Mouse (Mus musculus) MEL (cell line): ENCODE results near the gene Tiam1. TPM values are rescaled to one million over a fixed set of nuclear protein-coding genes. Genes with fewer than 3 reads are reported as not detected.

ENCODE experiments used
- DNase-seq: peaks from one replicate; pipeline ENCODE4 v3.0.0; 2011; ENCODE audit warnings: low read depth, low spot score
- H3K27ac ChIP-seq: 2 replicates; pipeline ENCODE4 v1.5.1; 2012; ENCODE audit warnings: low read depth, mild to moderate bottlenecking, control low read depth, low read length, moderate library complexity; ENCODE audit not compliant: control insufficient read depth
- H3K27me3 ChIP-seq, 2 experiments: fragments of 150-350 bp in 1 of 2; sonication (generic) in 1 of 2; 2 replicates each; pipeline ENCODE4 v1.6.1; 2012; ENCODE audit warnings: low read length in 2 of 2, mild to moderate bottlenecking in 2 of 2, improper control_type of control experiment in 1 of 2, moderate library complexity in 1 of 2; ENCODE audit not compliant: insufficient read depth in 2 of 2, control insufficient read depth in 1 of 2
- H3K36me3 ChIP-seq, 2 experiments: 2 replicates each; pipeline ENCODE4 v1.6.1; 2012 to 2014; ENCODE audit warnings: low read length in 2 of 2, improper control_type of control experiment in 1 of 2, inconsistent platforms in 1 of 2, mild to moderate bottlenecking in 1 of 2; ENCODE audit not compliant: insufficient read depth in 2 of 2, control insufficient read depth in 1 of 2
- H3K4me1 ChIP-seq, 2 experiments: fragments of 150-350 bp in 1 of 2; sonication (generic) in 1 of 2; 2 replicates each; pipeline ENCODE4 v1.6.1; 2012; ENCODE audit warnings: low read length in 2 of 2, improper control_type of control experiment in 1 of 2, mild to moderate bottlenecking in 1 of 2; ENCODE audit not compliant: insufficient read depth in 2 of 2, control insufficient read depth in 1 of 2
- H3K4me3 ChIP-seq, 2 experiments: fragments of 150-350 bp in 1 of 2; sonication (generic) in 1 of 2; 2 replicates each; pipeline ENCODE4 v1.5.1; 2012; ENCODE audit warnings: low read depth in 2 of 2, low read length in 2 of 2, mild to moderate bottlenecking in 2 of 2, moderate library complexity in 2 of 2, control low read depth in 1 of 2, improper control_type of control experiment in 1 of 2; ENCODE audit not compliant: control insufficient read depth in 1 of 2, insufficient read depth in 1 of 2
- H3K79me2 ChIP-seq: 2 replicates; pipeline ENCODE4 v1.6.1; 2012; ENCODE audit warnings: mild to moderate bottlenecking, low read length, moderate library complexity; ENCODE audit not compliant: control insufficient read depth, poor library complexity, insufficient read depth
- H3K9ac ChIP-seq: 2 replicates; pipeline ENCODE4 v1.6.1; 2012; ENCODE audit warnings: low read depth, mild to moderate bottlenecking, control low read depth, low read length, moderate library complexity; ENCODE audit not compliant: control insufficient read depth, poor library complexity, severe bottlenecking
- H3K9me3 ChIP-seq: fragments of 150-350 bp; sonication (generic); replicated peaks from 2 replicates; pipeline ENCODE4 v1.6.1; 2012; ENCODE audit warnings: mild to moderate bottlenecking, low read length, improper control_type of control experiment, moderate library complexity; ENCODE audit not compliant: insufficient read depth
- BHLHE40 ChIP-seq: IDR thresholded peaks from 2 replicates; pipeline ENCODE4 v1.6.1; 2012; ENCODE audit warnings: low read depth, mild to moderate bottlenecking, inconsistent platforms, low read length, improper control_type of control experiment, borderline replicate concordance
- CHD1 ChIP-seq: IDR thresholded peaks from 2 replicates; pipeline ENCODE4 v1.6.1; 2012; ENCODE audit warnings: low read depth, mild to moderate bottlenecking, inconsistent platforms, low read length, improper control_type of control experiment
- CTCF ChIP-seq, 3 experiments: IDR thresholded peaks in 2 of 3; conservative IDR thresholded peaks in 1 of 3; 2 replicates each; pipeline ENCODE4 v1.5.1; 2011 to 2012; ENCODE audit warnings: low read length in 3 of 3, low read depth in 2 of 3, mild to moderate bottlenecking in 2 of 3, improper control_type of control experiment in 1 of 3, inconsistent platforms in 1 of 3, mixed read lengths in 1 of 3, moderate library complexity in 1 of 3; ENCODE audit not compliant: control insufficient read depth in 1 of 3, insufficient read depth in 1 of 3, poor library complexity in 1 of 3, severe bottlenecking in 1 of 3
- EP300 ChIP-seq, 2 experiments: IDR thresholded peaks; 2 replicates each; pipeline ENCODE4 v1.6.1; 2011; ENCODE audit warnings: improper control_type of control experiment in 2 of 2, low read length in 2 of 2, low read depth in 1 of 2, mild to moderate bottlenecking in 1 of 2
- GATA1 ChIP-seq: IDR thresholded peaks from 2 replicates; pipeline ENCODE4 v1.6.1; 2011; ENCODE audit warnings: low read depth, low read length, improper control_type of control experiment
- JUND ChIP-seq: IDR thresholded peaks from 2 replicates; pipeline ENCODE4 v1.6.1; 2011; ENCODE audit warnings: low read depth, mild to moderate bottlenecking, improper control_type of control experiment, low read length
- MAFK ChIP-seq: IDR thresholded peaks from 2 replicates; pipeline ENCODE4 v1.6.1; 2011; ENCODE audit warnings: low read depth, mild to moderate bottlenecking, low read length, improper control_type of control experiment, borderline replicate concordance
- MEF2A ChIP-seq: IDR thresholded peaks from 2 replicates; pipeline ENCODE4 v1.6.1; 2014; ENCODE audit warnings: low read depth, mild to moderate bottlenecking, inconsistent platforms, low read length, improper control_type of control experiment; ENCODE audit not compliant: poor library complexity, insufficient replicate concordance, severe bottlenecking; ENCODE audit errors: extremely low read depth
- MYB ChIP-seq: IDR thresholded peaks from 2 replicates; pipeline ENCODE4 v1.6.1; 2011; ENCODE audit warnings: mild to moderate bottlenecking, low read depth, low read length, improper control_type of control experiment
- NRF1 ChIP-seq: IDR thresholded peaks from 2 replicates; pipeline ENCODE4 v1.6.1; 2014; ENCODE audit warnings: low read depth, mild to moderate bottlenecking, inconsistent platforms, low read length, improper control_type of control experiment, moderate library complexity; ENCODE audit not compliant: poor library complexity, insufficient read depth, severe bottlenecking
- POLR2A ChIP-seq, 2 experiments: IDR thresholded peaks; 2 replicates each; pipeline ENCODE4 v1.6.1; 2011 to 2012; ENCODE audit warnings: low read length in 2 of 2, mild to moderate bottlenecking in 2 of 2, control low read depth in 1 of 2, improper control_type of control experiment in 1 of 2, low read depth in 1 of 2, moderate library complexity in 1 of 2; ENCODE audit not compliant: control insufficient read depth in 1 of 2, insufficient read depth in 1 of 2, poor library complexity in 1 of 2
- POLR2AphosphoS5 ChIP-seq: IDR thresholded peaks from 2 replicates; pipeline ENCODE4 v1.6.1; 2012; ENCODE audit warnings: low read depth, borderline replicate concordance, mild to moderate bottlenecking, inconsistent platforms, low read length, moderate library complexity, mixed read lengths
- RAD21 ChIP-seq: IDR thresholded peaks from 2 replicates; pipeline ENCODE4 v1.6.1; 2011; ENCODE audit warnings: mild to moderate bottlenecking, low read depth, low read length, improper control_type of control experiment
- RCOR1 ChIP-seq: IDR thresholded peaks from 2 replicates; pipeline ENCODE4 v1.6.1; 2012; ENCODE audit warnings: low read depth, mild to moderate bottlenecking, inconsistent platforms, low read length, improper control_type of control experiment
- SIN3A ChIP-seq: IDR thresholded peaks from 2 replicates; pipeline ENCODE4 v1.6.1; 2012; ENCODE audit warnings: low read length, improper control_type of control experiment, inconsistent platforms
- SMC3 ChIP-seq: IDR thresholded peaks from 2 replicates; pipeline ENCODE4 v1.6.1; 2011; ENCODE audit warnings: low read depth, low read length, improper control_type of control experiment
- USF2 ChIP-seq, 2 experiments: IDR thresholded peaks; 2 replicates each; pipeline ENCODE4 v1.6.1; 2011 to 2012; ENCODE audit warnings: improper control_type of control experiment in 2 of 2, low read length in 2 of 2, borderline replicate concordance in 1 of 2, inconsistent platforms in 1 of 2, low read depth in 1 of 2, mild to moderate bottlenecking in 1 of 2; ENCODE audit not compliant: insufficient read depth in 1 of 2
- ZKSCAN1 ChIP-seq: IDR thresholded peaks from 2 replicates; pipeline ENCODE4 v1.6.1; 2012; ENCODE audit warnings: low read depth, mild to moderate bottlenecking, inconsistent platforms, low read length, improper control_type of control experiment, moderate library complexity
- ZMIZ1 ChIP-seq: IDR thresholded peaks from 2 replicates; pipeline ENCODE4 v1.6.1; 2012; ENCODE audit warnings: low read depth, mild to moderate bottlenecking, inconsistent platforms, low read length, improper control_type of control experiment, moderate library complexity
- polyA plus RNA-seq, 2 experiments: library from polyadenylated mRNA; stranded (reverse) in 1 of 2; unstranded in 1 of 2; fragments of >175 nt in 1 of 2; fragments of >200 nt in 1 of 2; gene quantifications; 2 replicates each; pipeline versions ENCODE4 v1.2.1 to v1.2.4; 2012; ENCODE audit warnings: low replicate concordance in 2 of 2, low read depth in 1 of 2; ENCODE audit not compliant: insufficient read length in 2 of 2, insufficient read depth in 1 of 2, missing spikeins in 1 of 2
- total RNA-seq: library from RNA; depleted of rRNA; stranded (reverse); fragments of 300-350 nt; gene quantifications from 2 replicates; pipeline ENCODE4 v1.2.3, GENCODE M21; 2012

Tiam1 gene
- total and polyA plus RNA-seq, 3 experiments: 15.0 to 23.9 (median 19.9) TPM

- DNase-seq: no peak
- no peak overlapping the region for H3K4me3 ChIP-seq
- no peaks in the 10 kb centered on the region for H3K9me3 ChIP-seq
- H3K27me3 ChIP-seq: no peaks in the 10 kb centered on the region
- no peaks in the 10 kb centered on the region for H3K4me1 ChIP-seq
- H3K27ac ChIP-seq: no peak overlapping the region
- H3K79me2 ChIP-seq: no peaks in the 10 kb centered on the region
- TF ChIP-seq CTCF (IDR thresholded peaks at IDR 0.05 in 2 of 3, conservative IDR thresholded peaks at IDR 0.05 in 1 of 3; ENCODE audit: control insufficient read depth in 1 of 3, insufficient read depth in 1 of 3, low read depth in 2 of 3, low read length in 3 of 3, poor library complexity in 1 of 3, severe bottlenecking in 1 of 3) (no peak), MYB (no peak), NRF1 (no peak), MAFK (no peak), SIN3A (no peak), RAD21 (no peak), EP300 (IDR thresholded peaks at IDR 0.05; ENCODE audit: low read depth in 1 of 2, low read length in 2 of 2) (no peak), BHLHE40 (no peak), ZMIZ1 (no peak), JUND (no peak), SMC3 (no peak), RCOR1 (no peak)
- no peaks in the 10 kb centered on the region for H3K36me3 ChIP-seq
- no peak overlapping the region for H3K9ac ChIP-seq
These were observed 21.9 kb upstream of the Tiam1 start for GRCm38 (mm10) chr16:90165435-90165834.

- H3K27me3 ChIP-seq: no peaks in the 10 kb centered on the region
- no peak overlapping the region for H3K27ac ChIP-seq
- H3K9me3 ChIP-seq: no peaks in the 10 kb centered on the region
- TF ChIP-seq POLR2AphosphoS5: no peak
- no peak for TF ChIP-seq MEF2A
- no peak for TF ChIP-seq RCOR1
- TF ChIP-seq BHLHE40: no peak
- TF ChIP-seq JUND: no peak
- TF ChIP-seq ZKSCAN1: no peak
- TF ChIP-seq CHD1: no peak
- TF ChIP-seq GATA1: no peak
- no peak for TF ChIP-seq POLR2A (IDR thresholded peaks at IDR 0.05; ENCODE audit: control insufficient read depth in 1 of 2, insufficient read depth in 1 of 2, low read depth in 1 of 2, low read length in 2 of 2, poor library complexity in 1 of 2)
- no peak for TF ChIP-seq USF2 (IDR thresholded peaks at IDR 0.05; ENCODE audit: borderline replicate concordance in 1 of 2, insufficient read depth in 1 of 2, low read depth in 1 of 2, low read length in 2 of 2)
- no peaks in the 10 kb centered on the region; a peak in 1 of 4 replicates for H3K36me3 ChIP-seq
- no peak overlapping the region for H3K9ac ChIP-seq
- no peak overlapping the region for H3K4me3 ChIP-seq
- no peak for DNase-seq
- H3K79me2 ChIP-seq: no peaks in the 10 kb centered on the region
- H3K4me1 ChIP-seq: no peaks in the 10 kb centered on the region
These were observed 21.4 kb upstream of the Tiam1 start for GRCm38 (mm10) chr16:90164942-90165341.
